Comparison of ENCODE assay signal across 19 mouse cellular contexts in the genomic region with DNA sequence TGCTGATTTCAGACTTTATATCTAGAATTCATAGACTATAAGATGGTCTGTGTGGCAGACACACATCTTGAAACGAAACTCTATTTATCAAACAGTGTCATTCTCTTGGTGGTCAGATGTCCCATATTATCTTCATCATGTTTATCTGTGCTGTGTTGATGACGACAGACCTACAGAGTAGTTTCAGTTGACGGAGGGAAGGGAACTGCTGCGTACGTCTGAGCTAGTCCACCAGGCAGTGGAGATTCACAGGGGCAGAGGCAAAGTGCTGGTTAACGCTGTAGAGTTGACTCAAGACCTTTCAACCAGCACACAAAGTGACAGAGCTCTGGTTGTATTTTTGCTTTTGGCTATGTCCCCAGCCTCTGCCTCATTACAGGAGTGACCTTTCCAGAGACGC.
"Had no signal": no experiment of that assay in that cellular context is flagged by ENCODE, and none has a peak within 500 bp of the region (broad histone marks: within the 10 kb centered on the region; RNA-seq: fewer than 3 reads in every experiment).

No protein-coding gene starts in this region.

- DNase-seq: cerebellum, adult 8-10 months; cerebellum, adult 9-10 months; cerebellum, adult 9-11 months; cerebellum, postnatal 10 days; cerebellum, postnatal 14 days; cerebellum, postnatal 25 days; cerebellum, postnatal 36 days; embryo, embryonic 11 days; forebrain, postnatal 0 days; gastrocnemius, adult 2 months; gastrocnemius, postnatal 10 days; gastrocnemius, postnatal 14 days; gastrocnemius, postnatal 25 days; heart, adult 18-20 months; heart, adult 2 months had no signal

- ATAC-seq: forebrain, embryonic 13.5 days; forebrain, embryonic 14.5 days; forebrain, embryonic 15.5 days; forebrain, embryonic 16.5 days; forebrain, postnatal 0 days had no signal
